Mouse (Mus musculus): ENCODE data around the gene Magi1. TPM values are rescaled to one million over a fixed set of nuclear protein-coding genes. Genes with fewer than 3 reads are reported as not detected.

Magi1 gene
- polyA plus RNA-seq, 1 experiment from 2014 or later, result 27.4 TPM

DNA sequence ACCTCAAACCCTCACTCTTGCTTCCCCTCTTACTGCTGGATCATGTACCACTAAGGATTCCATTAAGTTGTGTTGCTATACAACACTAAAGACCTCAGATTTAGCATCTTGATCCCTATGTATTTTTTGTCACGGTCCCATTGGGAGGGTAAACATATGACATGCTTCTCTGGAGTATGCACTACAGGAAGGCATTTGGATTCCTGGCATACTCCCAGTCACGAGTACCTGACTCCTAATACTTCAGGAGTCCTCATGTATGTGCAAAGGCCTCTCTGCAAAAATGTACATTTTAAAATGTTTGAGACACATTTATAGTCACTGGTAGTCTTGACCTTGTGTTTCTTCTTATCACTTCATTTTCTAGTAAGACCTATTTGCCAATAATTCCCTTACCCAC, 2.8 kb upstream of the Magi1 start:
- no peak overlapping the region for H3K4me3 ChIP-seq (ENCODE audit: low read depth, low read length)
- 90% methylated on average over 2 of the region's 2 CpGs for WGBS
- no peaks in the 10 kb centered on the region for H3K36me3 ChIP-seq (ENCODE audit: control insufficient read depth, insufficient read depth, low read length)
- no peak for ATAC-seq (ENCODE audit: low FRiP score)
- 0 out of 2 replicates have a peak, but pooled peaks cover 2% of the 10 kb centered on the region for H3K27me3 ChIP-seq (ENCODE audit: control insufficient read depth, insufficient read depth, low read length)
- DNase-seq (ENCODE audit: low spot score), result no peak
- H3K27ac ChIP-seq (ENCODE audit: low read depth, low read length), result no peak overlapping the region
- no peaks in the 10 kb centered on the region for H3K9me3 ChIP-seq (ENCODE audit: control insufficient read depth, low read length)
- H3K9ac ChIP-seq (ENCODE audit: low read depth, low read length), result no peak overlapping the region
- peaks cover 7% of the 10 kb centered on the region; the same call in 1 of the 2 replicates for H3K4me1 ChIP-seq (replicated peaks; ENCODE audit: control insufficient read depth, insufficient read depth, low read length)
- H3K4me2 ChIP-seq (replicated peaks; ENCODE audit: low read depth, low read length), result no peak overlapping the region

DNA sequence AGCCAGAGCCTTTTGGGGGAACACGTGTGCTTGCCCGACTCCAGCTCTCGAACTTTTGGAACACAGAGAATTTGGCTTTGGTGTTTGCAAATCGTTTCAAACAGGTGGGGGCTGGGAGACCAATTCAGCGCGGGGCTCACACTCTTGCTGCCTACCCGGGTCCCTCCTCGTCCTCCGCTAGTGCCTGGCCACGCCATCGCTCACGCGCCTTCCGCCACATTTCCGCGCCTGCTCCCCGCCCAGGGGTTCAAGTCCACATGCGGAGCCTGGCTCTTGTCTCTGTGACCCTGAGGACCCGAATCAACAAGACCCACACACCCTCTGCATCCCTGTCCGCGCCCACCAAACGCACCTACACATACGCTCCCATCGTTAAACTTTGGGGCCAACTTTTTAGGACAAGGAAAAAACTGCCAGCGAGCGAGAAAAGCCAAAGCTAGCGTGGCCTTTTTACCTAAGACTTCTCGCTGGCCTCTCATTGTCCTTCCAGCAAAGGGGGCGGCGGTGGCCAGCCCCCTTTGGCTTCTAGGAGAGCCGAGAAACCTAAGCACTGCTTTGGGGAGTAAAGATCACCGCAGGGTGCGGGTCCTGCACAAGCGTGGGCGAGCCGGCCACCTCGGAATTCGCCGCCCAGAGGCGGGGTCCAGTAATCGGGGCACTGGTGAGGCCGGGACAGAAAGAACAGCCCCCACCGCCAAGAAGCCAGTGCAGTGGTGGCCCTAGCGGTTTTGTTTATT, 540 bp upstream of the Magi1 start:
- DNase-seq (ENCODE audit: low spot score), result peak; percentile 66
- ATAC-seq (ENCODE audit: low FRiP score), result peak; percentile 77
- H3K36me3 ChIP-seq (ENCODE audit: control insufficient read depth, insufficient read depth, low read length), result no peaks in the 10 kb centered on the region
- WGBS, result under 1% methylated on average over 44 of the region's 44 CpGs
- peaks cover 10% of the 10 kb centered on the region; the same call in 1 of the 2 replicates for H3K4me1 ChIP-seq (replicated peaks; ENCODE audit: control insufficient read depth, insufficient read depth, low read length)
- 0 out of 2 replicates have a peak, but pooled peaks cover 2% of the 10 kb centered on the region for H3K27me3 ChIP-seq (ENCODE audit: control insufficient read depth, insufficient read depth, low read length)
- no peaks in the 10 kb centered on the region for H3K9me3 ChIP-seq (ENCODE audit: control insufficient read depth, low read length)
- H3K27ac ChIP-seq (ENCODE audit: low read depth, low read length), result peak overlapping the region; percentile 88
- H3K9ac ChIP-seq (ENCODE audit: low read depth, low read length), result peak overlapping the region; percentile 73
- peak overlapping the region; percentile 84 for H3K4me2 ChIP-seq (replicated peaks; ENCODE audit: low read depth, low read length)
- peak overlapping the region; percentile 61 for H3K4me3 ChIP-seq (ENCODE audit: low read depth, low read length)

DNA sequence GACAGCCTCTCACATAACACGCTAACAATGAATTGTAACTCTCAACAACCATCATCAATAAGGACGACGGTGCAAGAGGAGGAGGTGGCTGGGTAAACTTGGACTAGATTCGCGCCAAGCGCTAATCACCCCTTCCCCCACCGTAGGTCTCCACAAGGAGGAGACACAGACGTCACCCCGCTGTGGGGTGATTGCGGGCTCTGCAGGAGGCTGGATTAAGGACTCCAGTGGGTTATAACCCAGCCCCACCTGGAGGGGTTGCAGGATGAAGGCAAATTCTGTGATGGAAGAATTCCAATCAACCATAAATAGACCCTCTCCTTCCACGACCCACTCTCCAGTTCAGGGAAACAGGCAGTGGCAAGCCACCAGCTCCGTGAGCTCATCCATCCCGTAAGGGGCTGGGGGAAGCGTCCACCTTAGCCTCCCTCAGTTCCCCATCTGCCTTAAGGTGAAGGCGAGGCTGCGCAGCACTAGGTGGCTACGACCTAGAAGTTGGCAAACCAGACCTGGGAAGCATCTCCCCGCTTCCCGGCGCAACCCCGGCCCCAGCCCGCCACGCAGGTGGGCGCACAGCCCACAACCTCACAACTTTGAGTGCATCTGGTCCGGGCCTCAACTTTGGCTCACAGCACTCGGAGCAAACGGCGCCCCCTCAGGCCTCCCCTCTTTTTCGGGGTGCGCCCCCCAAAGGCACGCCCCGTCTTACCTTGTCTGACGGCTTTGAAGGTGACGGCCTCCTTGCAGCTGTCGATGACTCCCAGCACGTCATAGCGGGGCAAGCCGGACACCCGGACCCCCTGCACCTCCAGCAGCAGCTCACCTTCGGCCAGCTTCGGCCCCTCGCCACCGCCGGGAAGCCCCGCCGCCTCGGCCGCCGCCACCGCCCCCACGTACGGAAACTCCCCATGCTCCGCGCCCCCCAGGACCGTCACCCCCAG, 1.1 kb downstream of the Magi1 start:
- Histone ChIP-seq H3K4me1 (replicated peaks; ENCODE audit: control insufficient read depth, insufficient read depth, low read length) (peaks cover 10% of the 10 kb centered on the region; the same call in 1 of the 2 replicates), H3K9ac (ENCODE audit: low read depth, low read length) (peak overlapping the region; percentile 73), H3K36me3 (ENCODE audit: control insufficient read depth, insufficient read depth, low read length) (no peaks in the 10 kb centered on the region), H3K9me3 (ENCODE audit: control insufficient read depth, low read length) (no peaks in the 10 kb centered on the region), H3K27me3 (ENCODE audit: control insufficient read depth, insufficient read depth, low read length) (0 out of 2 replicates have a peak, but pooled peaks cover 2% of the 10 kb centered on the region), H3K4me2 (replicated peaks; ENCODE audit: low read depth, low read length) (peak overlapping the region; percentile 84), H3K27ac (ENCODE audit: low read depth, low read length) (peak overlapping the region; percentile 88; the same call in 1 of the 2 replicates), H3K4me3 (ENCODE audit: low read depth, low read length) (peak overlapping the region; percentile 61)
- peak; percentile 8 for ATAC-seq (ENCODE audit: low FRiP score)
- peak; percentile 63 for DNase-seq (ENCODE audit: low spot score)
- under 1% methylated on average over 52 of the region's 55 CpGs for WGBS

DNA sequence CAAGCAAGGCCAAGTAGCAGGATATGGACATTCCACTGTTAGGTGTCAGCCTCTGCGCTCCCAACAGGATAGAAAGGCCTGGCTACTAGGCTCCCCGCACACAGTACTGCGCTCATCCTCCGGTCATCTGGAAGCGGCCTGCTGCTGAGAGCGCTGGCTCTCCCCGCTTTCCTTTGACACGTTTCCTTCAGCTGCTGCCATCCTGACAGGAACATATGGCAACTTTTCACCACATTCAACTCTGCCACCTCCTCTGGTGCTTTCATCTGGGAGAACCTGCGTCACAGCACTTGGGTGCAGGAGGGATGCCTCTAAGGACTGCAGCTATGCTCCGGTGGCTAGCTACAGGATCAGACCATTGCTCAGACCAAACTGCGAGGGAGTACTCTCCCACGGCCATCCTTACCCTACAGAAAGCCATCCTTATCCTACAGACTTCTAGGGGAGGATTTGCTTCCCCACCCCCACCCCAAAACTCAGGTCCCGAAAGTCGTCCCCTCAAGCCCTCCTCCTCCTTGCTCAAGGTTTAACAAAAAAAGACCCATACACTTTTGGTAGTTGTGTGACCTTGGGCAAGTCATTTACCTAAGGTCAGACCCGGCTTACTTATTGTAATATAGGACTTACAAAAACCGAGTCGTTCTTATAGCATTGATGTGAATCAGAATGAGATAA, 2.0 kb downstream of the Magi1 start:
- Histone ChIP-seq H3K27ac (ENCODE audit: low read depth, low read length) (no peak overlapping the region), H3K27me3 (ENCODE audit: control insufficient read depth, insufficient read depth, low read length) (0 out of 2 replicates have a peak, but pooled peaks cover 2% of the 10 kb centered on the region), H3K9ac (ENCODE audit: low read depth, low read length) (no peak overlapping the region), H3K36me3 (ENCODE audit: control insufficient read depth, insufficient read depth, low read length) (no peaks in the 10 kb centered on the region), H3K4me1 (replicated peaks; ENCODE audit: control insufficient read depth, insufficient read depth, low read length) (peaks cover 10% of the 10 kb centered on the region; the same call in 1 of the 2 replicates), H3K4me3 (ENCODE audit: low read depth, low read length) (peak overlapping the region; percentile 61), H3K4me2 (replicated peaks; ENCODE audit: low read depth, low read length) (peak overlapping the region; percentile 84), H3K9me3 (ENCODE audit: control insufficient read depth, low read length) (no peaks in the 10 kb centered on the region)
- WGBS, result 7% methylated on average over 17 of the region's 17 CpGs
- DNase-seq (ENCODE audit: low spot score) (peak; percentile 50), ATAC-seq (ENCODE audit: low FRiP score) (no peak)

DNA sequence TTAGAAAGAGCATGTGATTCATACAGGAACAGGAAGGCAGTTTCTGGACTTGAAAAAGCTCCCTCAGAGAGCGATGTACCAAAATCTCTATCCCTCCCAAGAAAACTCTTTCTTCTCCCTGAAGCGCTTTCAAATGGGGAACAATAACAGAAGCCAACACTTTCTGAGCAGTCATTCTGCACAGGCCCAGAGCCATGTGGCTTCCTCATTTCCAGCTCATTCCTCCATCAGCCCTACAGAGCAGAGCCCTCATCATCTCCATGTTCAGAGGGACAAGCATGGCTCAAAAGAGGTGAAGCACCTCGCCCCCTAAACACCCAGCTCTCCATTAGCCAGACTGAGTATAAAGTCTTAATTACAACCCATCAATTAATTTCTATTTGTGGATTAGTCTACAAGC, 9.8 kb downstream of the Magi1 start:
- Histone ChIP-seq H3K4me1 (replicated peaks; ENCODE audit: control insufficient read depth, insufficient read depth, low read length) (no peaks in the 10 kb centered on the region), H3K36me3 (ENCODE audit: control insufficient read depth, insufficient read depth, low read length) (no peaks in the 10 kb centered on the region), H3K27me3 (ENCODE audit: control insufficient read depth, insufficient read depth, low read length) (no peaks in the 10 kb centered on the region), H3K9ac (ENCODE audit: low read depth, low read length) (no peak overlapping the region), H3K9me3 (ENCODE audit: control insufficient read depth, low read length) (no peaks in the 10 kb centered on the region), H3K27ac (ENCODE audit: low read depth, low read length) (no peak overlapping the region), H3K4me3 (ENCODE audit: low read depth, low read length) (no peak overlapping the region), H3K4me2 (replicated peaks; ENCODE audit: low read depth, low read length) (no peak overlapping the region)
- DNase-seq (ENCODE audit: low spot score) (no peak), ATAC-seq (ENCODE audit: low FRiP score) (no peak)
- whole genome bisulfite sequencing, result 87% methylated on average over 3 of the region's 3 CpGs

DNA sequence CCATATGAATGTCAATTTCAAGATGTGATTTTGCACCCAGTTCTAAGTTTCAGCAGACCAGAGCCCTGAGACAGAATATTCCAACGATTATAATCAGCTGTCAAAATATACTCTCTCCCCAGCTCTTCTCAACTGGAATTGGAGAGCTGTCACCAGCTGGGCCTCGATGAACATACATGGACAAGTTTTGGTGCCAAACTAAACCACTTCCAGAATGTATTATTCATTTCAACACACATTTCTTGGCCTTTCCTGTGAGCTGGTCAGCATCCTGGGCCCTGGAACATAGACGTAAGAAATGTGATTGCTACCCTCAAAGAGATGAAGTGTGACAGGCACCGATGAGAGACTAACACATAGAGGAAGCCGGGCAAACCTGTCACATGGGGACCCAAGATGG, 13.7 kb downstream of the Magi1 start:
- Histone ChIP-seq H3K9me3 (ENCODE audit: control insufficient read depth, low read length) (no peaks in the 10 kb centered on the region), H3K4me3 (ENCODE audit: low read depth, low read length) (no peak overlapping the region), H3K36me3 (ENCODE audit: control insufficient read depth, insufficient read depth, low read length) (no peaks in the 10 kb centered on the region), H3K27ac (ENCODE audit: low read depth, low read length) (no peak overlapping the region), H3K9ac (ENCODE audit: low read depth, low read length) (no peak overlapping the region), H3K4me2 (replicated peaks; ENCODE audit: low read depth, low read length) (no peak overlapping the region), H3K4me1 (replicated peaks; ENCODE audit: control insufficient read depth, insufficient read depth, low read length) (no peaks in the 10 kb centered on the region), H3K27me3 (ENCODE audit: control insufficient read depth, insufficient read depth, low read length) (no peaks in the 10 kb centered on the region)
- DNase-seq (ENCODE audit: low spot score) (no peak), ATAC-seq (ENCODE audit: low FRiP score) (no peak)
- WGBS, result 82% methylated on average over 5 of the region's 5 CpGs

DNA sequence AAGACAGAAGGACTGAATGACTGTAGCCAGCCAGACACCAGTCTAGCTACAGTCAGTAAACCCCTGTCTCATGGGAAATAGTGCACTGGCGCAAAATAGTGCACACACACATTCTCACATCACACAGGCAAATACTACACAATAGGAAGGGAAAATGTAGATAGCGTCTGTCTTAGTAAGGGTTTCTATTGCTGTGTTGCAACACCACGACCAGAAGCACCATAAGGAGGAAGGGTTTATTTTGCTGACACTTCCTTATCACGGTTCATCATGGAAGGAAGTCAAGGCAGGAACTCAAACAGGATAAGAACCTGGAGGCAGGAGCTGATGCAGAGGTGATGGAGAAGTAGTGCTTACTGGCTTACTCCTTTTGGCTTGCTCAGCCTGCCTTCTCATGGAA, 14.5 kb downstream of the Magi1 start:
- no peaks in the 10 kb centered on the region for H3K9me3 ChIP-seq (ENCODE audit: control insufficient read depth, low read length)
- WGBS, result 89% methylated on average over 4 of the region's 4 CpGs
- no peak for DNase-seq (ENCODE audit: low spot score)
- no peak overlapping the region for H3K9ac ChIP-seq (ENCODE audit: low read depth, low read length)
- H3K4me2 ChIP-seq (replicated peaks; ENCODE audit: low read depth, low read length), result no peak overlapping the region
- no peaks in the 10 kb centered on the region for H3K36me3 ChIP-seq (ENCODE audit: control insufficient read depth, insufficient read depth, low read length)
- no peaks in the 10 kb centered on the region for H3K4me1 ChIP-seq (replicated peaks; ENCODE audit: control insufficient read depth, insufficient read depth, low read length)
- no peak overlapping the region for H3K4me3 ChIP-seq (ENCODE audit: low read depth, low read length)
- no peak overlapping the region for H3K27ac ChIP-seq (ENCODE audit: low read depth, low read length)
- no peak for ATAC-seq (ENCODE audit: low FRiP score)
- no peaks in the 10 kb centered on the region for H3K27me3 ChIP-seq (ENCODE audit: control insufficient read depth, insufficient read depth, low read length)

DNA sequence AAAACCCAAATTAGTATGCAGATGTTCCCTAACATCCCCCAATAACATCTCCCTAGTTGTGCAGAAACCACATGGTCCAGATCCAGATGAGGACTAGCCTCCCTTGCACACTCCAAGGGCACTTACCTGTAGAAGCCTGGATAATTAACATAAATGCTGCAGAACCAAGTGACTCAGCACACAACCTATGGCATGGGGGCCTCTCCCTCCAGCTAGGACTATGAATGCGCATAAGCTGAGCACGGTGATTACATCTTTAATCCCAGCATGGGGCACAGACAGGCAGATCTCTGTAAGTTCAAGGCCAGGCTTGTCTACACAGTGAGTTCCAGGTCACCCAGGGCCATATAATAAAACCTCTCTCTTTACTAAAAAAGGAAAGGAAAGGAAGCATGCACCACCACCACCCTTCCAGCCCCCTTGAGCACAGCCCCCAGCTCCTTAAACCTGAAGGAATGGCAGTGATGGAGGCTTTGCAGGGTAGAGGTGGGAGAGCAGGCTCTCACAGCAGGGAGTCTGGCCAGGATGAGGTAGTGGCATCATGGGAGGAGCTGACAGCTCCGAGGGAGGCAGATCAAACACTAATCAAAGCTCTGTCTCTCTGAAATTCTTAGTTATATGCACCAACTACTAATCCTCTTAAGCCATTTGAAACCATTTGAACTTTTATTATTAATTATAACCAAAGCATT, 18.3 kb downstream of the Magi1 start:
- no peaks in the 10 kb centered on the region for H3K27me3 ChIP-seq (ENCODE audit: control insufficient read depth, insufficient read depth, low read length)
- ATAC-seq (ENCODE audit: low FRiP score) (no peak), DNase-seq (ENCODE audit: low spot score) (no peak)
- no peaks in the 10 kb centered on the region for H3K36me3 ChIP-seq (ENCODE audit: control insufficient read depth, insufficient read depth, low read length)
- 69% methylated on average over 3 of the region's 3 CpGs for whole genome bisulfite sequencing
- H3K4me3 ChIP-seq (ENCODE audit: low read depth, low read length), result no peak overlapping the region
- no peak overlapping the region for H3K9ac ChIP-seq (ENCODE audit: low read depth, low read length)
- no peaks in the 10 kb centered on the region for H3K9me3 ChIP-seq (ENCODE audit: control insufficient read depth, low read length)
- H3K4me1 ChIP-seq (replicated peaks; ENCODE audit: control insufficient read depth, insufficient read depth, low read length), result no peaks in the 10 kb centered on the region
- no peak overlapping the region for H3K4me2 ChIP-seq (replicated peaks; ENCODE audit: low read depth, low read length)
- no peak overlapping the region for H3K27ac ChIP-seq (ENCODE audit: low read depth, low read length)

Measured in hindbrain, embryonic 11.5 days (tissue).